Mouse (Mus musculus) heart, adult 2 months (tissue): Measurements from ENCODE around the gene Slc28a3. TPM values are rescaled to one million over a fixed set of nuclear protein-coding genes. Genes with fewer than 3 reads are reported as not detected.

Experiments used
- DNase-seq, 2 experiments: peaks; one replicate each; pipeline ENCODE4 v3.0.0; 2021
- H3K27ac ChIP-seq: fragments of 200-600 bp; 2 replicates; pipeline ENCODE4 v1.8.1; 2022
- H3K27me3 ChIP-seq: fragments of 200-500 bp; 2 replicates; pipeline ENCODE4 v1.6.1; 2012; ENCODE audit warnings: mild to moderate bottlenecking, low read length, inconsistent platforms, mixed read lengths; ENCODE audit not compliant: control insufficient read depth, insufficient read depth
- H3K36me3 ChIP-seq: fragments of 200-500 bp; 2 replicates; pipeline ENCODE4 v1.6.1; 2012; ENCODE audit warnings: low read length, inconsistent platforms; ENCODE audit not compliant: control insufficient read depth, insufficient read depth
- H3K4me1 ChIP-seq: fragments of 200-500 bp; 2 replicates; pipeline ENCODE4 v1.6.1; 2011; ENCODE audit warnings: low read length; ENCODE audit not compliant: control insufficient read depth, insufficient read depth
- H3K4me3 ChIP-seq: fragments of 200-600 bp; 2 replicates; pipeline ENCODE4 v1.8.1; 2022
- H3K79me2 ChIP-seq: fragments of 200-500 bp; replicated peaks from 2 replicates; pipeline ENCODE4 v1.6.1; 2012; ENCODE audit warnings: mild to moderate bottlenecking, inconsistent platforms, low read length, moderate library complexity, mixed read lengths; ENCODE audit not compliant: control insufficient read depth, insufficient read depth
- H3K9ac ChIP-seq: fragments of 200-500 bp; 2 replicates; pipeline ENCODE4 v1.6.1; 2012; ENCODE audit warnings: low read depth, mild to moderate bottlenecking, control low read depth, inconsistent platforms, low read length, mixed read lengths
- EP300 ChIP-seq: fragments of 200-500 bp; IDR thresholded peaks from 2 replicates; pipeline ENCODE4 v1.6.1; 2011; ENCODE audit warnings: low read depth, low read length, control low read depth; ENCODE audit not compliant: insufficient read depth
- POLR2A ChIP-seq: fragments of 200-500 bp; IDR thresholded peaks from 2 replicates; pipeline ENCODE4 v1.6.1; 2011; ENCODE audit warnings: mild to moderate bottlenecking, low read depth, low read length, control low read depth; ENCODE audit not compliant: insufficient read depth
- WGBS: fragments of 180-500 bp; shearing (Covaris S2); methylation state at CpG from one replicate; pipeline ENCODE4 v1.1.7; 2018; 5-methylcytosine and 5-hydroxymethylcytosine counted together
- intact Hi-C: fragments of 180-260 bp; cut with DNase I; formaldehyde crosslinking; loops from one replicate; pipeline ENCODE4 v1.15.1; 2025
- polyA plus RNA-seq: library from polyadenylated mRNA; depleted of rRNA; stranded (reverse); fragments of >200 nt; gene quantifications from 2 replicates; pipeline ENCODE4 v1.2.3, GENCODE M21; 2012; rRNA removed
- total RNA-seq, 2 experiments: library from RNA; stranded (reverse); gene quantifications; 2 replicates each; pipeline ENCODE4 v1.2.3; 2021

The Slc28a3 gene
- total and polyA plus RNA-seq, 3 experiments, result 0.12 TPM; not detected in 2

DNA sequence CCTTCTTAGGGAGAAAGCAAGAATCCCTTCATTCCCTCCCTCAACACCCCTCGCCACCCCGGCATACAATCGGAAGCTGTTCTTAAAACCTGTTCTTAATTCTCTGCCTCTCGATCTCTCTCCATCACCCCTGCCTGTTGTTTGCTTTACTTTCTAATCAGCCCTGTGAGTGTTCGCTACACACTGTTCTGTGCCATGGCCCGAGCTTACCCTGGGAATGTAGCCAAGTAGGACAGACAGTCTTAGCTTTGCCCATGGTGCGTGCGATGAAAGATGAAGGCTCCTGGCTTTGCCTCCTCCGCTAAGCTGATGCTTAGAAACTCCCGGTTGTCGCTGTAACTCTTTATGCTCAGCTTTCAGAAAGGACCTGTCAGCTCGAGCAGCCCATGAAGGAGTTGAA lies 112.9 kb downstream of the Slc28a3 start:
- Histone ChIP-seq H3K79me2 (no peaks in the 10 kb centered on the region), H3K4me3 (no peak overlapping the region), H3K27ac (no peak overlapping the region), H3K4me1 (no peaks in the 10 kb centered on the region; the same call in 1 of the 2 replicates), H3K36me3 (no peaks in the 10 kb centered on the region), H3K27me3 (no peaks in the 10 kb centered on the region), H3K9ac (no peak overlapping the region)
- 0 out of 2 replicates have a peak, but pooled peaks have one; percentile 47 for TF ChIP-seq EP300
- no peak for TF ChIP-seq POLR2A
- 46% methylated on average over 12 of the region's 12 CpGs for WGBS
- intact Hi-C loops, result no loop called here
- no peak for DNase-seq

Other genes with a start within 250 kb of the Slc28a3 start
- 10 to 100 TPM; 15.2 to 17.5 TPM for gene 2210016F16Rik, start 225.7 kb downstream of the Slc28a3 start, total RNA-seq
- gene 2210016F16Rik, start 225.7 kb downstream of the Slc28a3 start, polyA plus RNA-seq, result 10.4 and 11.2 TPM in 2 replicates
- gene Rmi1, start 208.6 kb downstream of the Slc28a3 start, total RNA-seq, result 1 to 10 TPM; 9.0 to 9.2 TPM
- 5.2 and 8.7 TPM in 2 replicates for gene Rmi1, start 208.6 kb downstream of the Slc28a3 start, polyA plus RNA-seq
- gene Hnrnpk, start 207.5 kb downstream of the Slc28a3 start, total RNA-seq, result 100 to 1,000 TPM; 388 to 416 TPM
- 108 and 203 TPM in 2 replicates for gene Hnrnpk, start 207.5 kb downstream of the Slc28a3 start, polyA plus RNA-seq
- 1 to 10 TPM in 1 of 2 experiments, under 1 TPM in 1; 0.91 to 1.8 TPM for gene Ntrk2, start 195.7 kb upstream of the Slc28a3 start, total RNA-seq
- 2.6 and 4.6 TPM in 2 replicates for gene Ntrk2, start 195.7 kb upstream of the Slc28a3 start, polyA plus RNA-seq